Mouse (Mus musculus): Measurements from ENCODE around the gene Bpifb2. TPM values are rescaled to one million over a fixed set of nuclear protein-coding genes. Genes with fewer than 3 reads are reported as not detected.

Gene Bpifb2
- total and polyA plus RNA-seq, 3 experiments, result not detected

- intact Hi-C loops (cut with DNase I), result no loop called here
- 28% methylated on average over 3 of the region's 3 CpGs for WGBS
- no peaks in the 10 kb centered on the region for H3K79me2 ChIP-seq (replicated peaks; ENCODE audit: control insufficient read depth, insufficient read depth, low read length)
- no peak overlapping the region for H3K27ac ChIP-seq
- no peaks in the 10 kb centered on the region for H3K27me3 ChIP-seq (ENCODE audit: control insufficient read depth, insufficient read depth, low read length)
- no peak overlapping the region for H3K9ac ChIP-seq (ENCODE audit: low read depth, low read length)
- TF ChIP-seq CTCF (IDR thresholded peaks at IDR 0.05) (no peak), POLR2A (IDR thresholded peaks at IDR 0.05; ENCODE audit: insufficient read depth, low read depth, low read length) (no peak), EP300 (IDR thresholded peaks at IDR 0.05; ENCODE audit: insufficient read depth, low read depth, low read length) (no peak)
- no peaks in the 10 kb centered on the region for H3K4me1 ChIP-seq (ENCODE audit: control insufficient read depth, insufficient read depth, low read length)
- H3K4me3 ChIP-seq, result no peak overlapping the region
- no peak for DNase-seq
- H3K36me3 ChIP-seq (ENCODE audit: control insufficient read depth, insufficient read depth, low read length), result no peaks in the 10 kb centered on the region
Measured at GRCm38 (mm10) chr2:153860715-153861114, 14.1 kb upstream of the Bpifb2 start.

GRCm38 (mm10) chr2:153861960-153862359, 12.9 kb upstream of the Bpifb2 start:
- 71% methylated on average over 3 of the region's 3 CpGs for WGBS
- Histone ChIP-seq H3K36me3 (ENCODE audit: control insufficient read depth, insufficient read depth, low read length) (no peaks in the 10 kb centered on the region), H3K4me3 (no peak overlapping the region), H3K27me3 (ENCODE audit: control insufficient read depth, insufficient read depth, low read length) (no peaks in the 10 kb centered on the region), H3K9ac (ENCODE audit: low read depth, low read length) (no peak overlapping the region), H3K27ac (no peak overlapping the region), H3K4me1 (ENCODE audit: control insufficient read depth, insufficient read depth, low read length) (no peaks in the 10 kb centered on the region), H3K79me2 (replicated peaks; ENCODE audit: control insufficient read depth, insufficient read depth, low read length) (no peaks in the 10 kb centered on the region)
- intact Hi-C loops (cut with DNase I), result no loop called here
- no peak for DNase-seq
- TF ChIP-seq CTCF (IDR thresholded peaks at IDR 0.05) (no peak), POLR2A (IDR thresholded peaks at IDR 0.05; ENCODE audit: insufficient read depth, low read depth, low read length) (no peak)

DNA sequence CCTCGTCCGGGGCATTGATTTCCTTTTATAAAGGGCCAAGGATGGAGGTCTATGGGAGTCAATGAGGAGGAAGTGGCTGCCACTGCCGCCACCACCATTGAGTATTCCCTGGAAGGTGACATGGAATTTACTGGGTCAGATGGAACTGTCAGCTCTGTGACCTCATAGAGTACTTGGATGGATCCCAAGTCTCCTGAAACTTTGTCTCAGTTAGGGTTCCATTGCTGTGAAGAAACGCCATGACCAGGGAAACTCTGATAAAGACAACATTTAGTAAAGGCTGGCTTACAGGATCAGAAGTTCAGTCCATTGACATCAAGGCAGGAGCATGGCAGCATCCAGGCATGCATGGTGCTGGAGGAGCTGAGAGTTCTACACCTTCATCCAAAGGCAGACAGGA, 3.9 kb upstream of the Bpifb2 start, which contains the start of gene Sun5:
TSS of gene Sun5 (minus strand) at position 101 of the 400 bp plus-strand sequence.
- Histone ChIP-seq H3K27me3 (ENCODE audit: control insufficient read depth, insufficient read depth, low read length) (no peaks in the 10 kb centered on the region), H3K4me1 (ENCODE audit: control insufficient read depth, insufficient read depth, low read length) (no peaks in the 10 kb centered on the region), H3K27ac (no peak within 1 kb of the TSS), H3K9ac (ENCODE audit: low read depth, low read length) (no peak within 1 kb of the TSS), H3K36me3 (ENCODE audit: control insufficient read depth, insufficient read depth, low read length) (no peaks in the 10 kb centered on the region), H3K4me3 (no peak within 1 kb of the TSS), H3K79me2 (replicated peaks; ENCODE audit: control insufficient read depth, insufficient read depth, low read length) (no peaks in the 10 kb centered on the region)
- TF ChIP-seq CTCF (IDR thresholded peaks at IDR 0.05), result no peak
- no peak for TF ChIP-seq POLR2A (IDR thresholded peaks at IDR 0.05; ENCODE audit: insufficient read depth, low read depth, low read length)
- WGBS, result 74% methylated on average over 4 of the region's 4 CpGs
- no peak for DNase-seq
- intact Hi-C loops (cut with DNase I), result no loop called here

DNA sequence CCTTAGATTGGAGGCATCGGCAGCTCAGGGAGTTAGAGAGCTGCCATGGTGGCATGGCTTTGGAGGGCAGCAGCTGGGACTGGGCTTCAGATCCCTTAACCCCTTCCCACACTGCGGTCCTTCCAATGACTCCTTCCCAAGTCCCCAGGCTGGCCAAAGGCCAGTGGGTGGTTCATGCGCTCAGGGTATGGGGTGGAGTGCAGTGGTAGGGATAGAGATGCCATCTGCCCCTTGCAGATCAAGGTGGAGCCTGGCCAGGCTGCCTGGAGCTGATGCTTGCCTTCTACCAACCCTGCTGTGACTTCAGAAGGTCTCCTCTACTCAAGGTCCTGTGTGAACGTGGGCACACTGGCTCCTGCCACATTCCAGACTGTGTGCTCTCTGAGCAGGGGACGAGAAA, 24.3 kb downstream of the Bpifb2 start:
- Histone ChIP-seq H3K79me2 (replicated peaks; ENCODE audit: control insufficient read depth, insufficient read depth, low read length) (no peaks in the 10 kb centered on the region), H3K9ac (ENCODE audit: low read depth, low read length) (no peak overlapping the region), H3K27ac (no peak overlapping the region), H3K4me1 (ENCODE audit: control insufficient read depth, insufficient read depth, low read length) (no peaks in the 10 kb centered on the region), H3K4me3 (no peak overlapping the region), H3K36me3 (ENCODE audit: control insufficient read depth, insufficient read depth, low read length) (no peaks in the 10 kb centered on the region), H3K27me3 (ENCODE audit: control insufficient read depth, insufficient read depth, low read length) (no peaks in the 10 kb centered on the region)
- intact Hi-C loops (cut with DNase I), result no loop called here
- TF ChIP-seq EP300 (IDR thresholded peaks at IDR 0.05; ENCODE audit: insufficient read depth, low read depth, low read length), result no peak
- no peak for TF ChIP-seq CTCF (IDR thresholded peaks at IDR 0.05)
- TF ChIP-seq POLR2A (IDR thresholded peaks at IDR 0.05; ENCODE audit: insufficient read depth, low read depth, low read length), result no peak
- DNase-seq, result no peak
- WGBS, result 75% methylated on average over 5 of the region's 5 CpGs

- Histone ChIP-seq H3K27ac (no peak within 1 kb of the TSS), H3K4me3 (no peak within 1 kb of the TSS), H3K27me3 (ENCODE audit: control insufficient read depth, insufficient read depth, low read length) (no peaks in the 10 kb centered on the region), H3K36me3 (ENCODE audit: control insufficient read depth, insufficient read depth, low read length) (no peaks in the 10 kb centered on the region), H3K9ac (ENCODE audit: low read depth, low read length) (no peak within 1 kb of the TSS), H3K79me2 (replicated peaks; ENCODE audit: control insufficient read depth, insufficient read depth, low read length) (no peaks in the 10 kb centered on the region), H3K4me1 (ENCODE audit: control insufficient read depth, insufficient read depth, low read length) (no peaks in the 10 kb centered on the region)
- DNase-seq, result no peak
- TF ChIP-seq POLR2A (IDR thresholded peaks at IDR 0.05; ENCODE audit: insufficient read depth, low read depth, low read length) (no peak), CTCF (IDR thresholded peaks at IDR 0.05) (no peak), EP300 (IDR thresholded peaks at IDR 0.05; ENCODE audit: insufficient read depth, low read depth, low read length) (no peak)
- 60% methylated on average over 4 of the region's 4 CpGs for WGBS
- intact Hi-C loops (cut with DNase I), result no loop called here
Measured at GRCm38 (mm10) chr2:153900088-153900487, 25.2 kb downstream of the Bpifb2 start, which contains the start of gene Bpifb6. Bpifb6 (plus strand) TSS chr2:153900388.

DNA sequence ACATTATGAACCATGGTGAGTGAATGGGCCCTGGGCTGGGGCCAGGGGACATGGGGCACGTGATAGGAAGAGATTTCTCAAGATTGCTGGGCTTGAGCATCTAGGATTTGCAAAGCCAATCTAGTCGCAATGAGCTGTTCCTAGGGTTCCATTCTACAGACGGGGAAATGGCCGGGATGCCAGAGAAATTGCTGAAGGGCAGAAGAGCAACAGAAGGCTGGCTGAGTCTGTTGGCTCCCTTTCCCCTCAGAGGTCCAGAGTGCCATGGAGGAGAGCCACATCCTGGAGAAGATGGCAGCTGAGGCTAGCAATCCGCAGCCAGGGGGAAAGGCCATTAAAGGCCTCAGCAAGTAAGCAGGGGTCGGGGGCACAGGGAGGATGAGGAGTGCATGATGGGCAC, 27.9 kb downstream of the Bpifb2 start:
- no peak for DNase-seq
- WGBS, result 75% methylated on average over 6 of the region's 6 CpGs
- intact Hi-C loops (cut with DNase I), result no loop called here

More for the DNA sequence above, 27.9 kb downstream of the Bpifb2 start:
- no peaks in the 10 kb centered on the region for H3K27me3 ChIP-seq (ENCODE audit: control insufficient read depth, insufficient read depth, low read length)
- no peak overlapping the region for H3K4me3 ChIP-seq
- H3K36me3 ChIP-seq (ENCODE audit: control insufficient read depth, insufficient read depth, low read length), result no peaks in the 10 kb centered on the region
- H3K27ac ChIP-seq, result no peak overlapping the region
- H3K79me2 ChIP-seq (replicated peaks; ENCODE audit: control insufficient read depth, insufficient read depth, low read length), result no peaks in the 10 kb centered on the region
- TF ChIP-seq EP300 (IDR thresholded peaks at IDR 0.05; ENCODE audit: insufficient read depth, low read depth, low read length) (no peak), CTCF (IDR thresholded peaks at IDR 0.05) (no peak), POLR2A (IDR thresholded peaks at IDR 0.05; ENCODE audit: insufficient read depth, low read depth, low read length) (no peak)
- no peak overlapping the region for H3K9ac ChIP-seq (ENCODE audit: low read depth, low read length)
- no peaks in the 10 kb centered on the region for H3K4me1 ChIP-seq (ENCODE audit: control insufficient read depth, insufficient read depth, low read length)

All from heart, adult 2 months (tissue).